Mouse (Mus musculus) small intestine, adult 2 months (tissue): ENCODE results near the gene Gm17606.

ENCODE experiments used
- CTCF ChIP-seq: fragments of 200-500 bp; IDR thresholded peaks from 2 replicates; pipeline ENCODE4 v1.5.1; 2012; ENCODE audit warnings: low read depth, mild to moderate bottlenecking, control low read depth, inconsistent platforms, low read length, moderate library complexity, mixed read lengths; ENCODE audit not compliant: insufficient replicate concordance, insufficient read length; ENCODE audit errors: extremely low read depth
- POLR2A ChIP-seq: fragments of 200-500 bp; IDR thresholded peaks from 2 replicates; pipeline ENCODE4 v1.6.1; 2012; ENCODE audit warnings: low read depth, mild to moderate bottlenecking, control low read depth, inconsistent platforms, low read length, moderate library complexity

DNA sequence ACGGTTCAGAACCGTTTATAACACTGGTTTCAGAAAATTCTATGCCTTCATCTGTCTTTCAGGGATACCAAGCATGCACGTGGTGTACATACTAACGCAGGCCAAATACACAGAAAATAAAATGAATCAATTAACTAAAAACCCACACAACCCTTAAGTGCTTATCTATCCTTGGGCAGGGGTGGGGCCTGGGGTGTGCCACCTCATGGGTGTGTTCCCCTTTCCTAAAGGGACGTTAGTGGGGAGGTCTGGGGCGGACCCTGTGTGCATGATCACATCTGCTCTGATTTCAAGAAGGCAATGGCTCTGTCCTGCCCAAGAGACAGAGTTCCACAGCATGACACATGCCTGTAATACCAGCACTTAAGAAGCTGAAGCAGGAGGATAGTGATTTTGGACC is 17.4 kb upstream of the Gm17606 start:
- no peak for TF ChIP-seq POLR2A
- TF ChIP-seq CTCF = no peak
